Mouse (Mus musculus) neural tube, embryonic 11.5 days (tissue): ENCODE data around the gene Klf16. TPM values are rescaled to one million over a fixed set of nuclear protein-coding genes. Genes with fewer than 3 reads are reported as not detected.

Experiments
- ATAC-seq: fragments of 200-750 bp; cut with Nextera tagmentation; 2 replicates; pipeline ENCODE4 v1.8.0; 2017; ENCODE audit warnings: moderate number of reproducible peaks, mild to moderate bottlenecking, moderate TSS enrichment, moderate library complexity; ENCODE audit not compliant: insufficient read depth, low FRiP score, low TSS enrichment
- DNase-seq: peaks from one replicate; pipeline ENCODE4 v3.0.0-alpha.2; 2015; ENCODE audit warnings: low spot score
- H3K27ac ChIP-seq: fragments of 300-500 bp; sonication (generic); 2 replicates; pipeline ENCODE4 v1.5.1; 2014; ENCODE audit warnings: low read depth, mild to moderate bottlenecking, low read length
- H3K27me3 ChIP-seq: fragments of 300-500 bp; sonication (generic); 2 replicates; pipeline ENCODE4 v1.6.1; 2014; ENCODE audit warnings: mild to moderate bottlenecking, low read length, mixed read lengths; ENCODE audit not compliant: control insufficient read depth, insufficient read depth
- H3K36me3 ChIP-seq: fragments of 300-500 bp; sonication (generic); 2 replicates; pipeline ENCODE4 v1.6.1; 2014; ENCODE audit warnings: mild to moderate bottlenecking, low read length, moderate library complexity, mixed read lengths; ENCODE audit not compliant: control insufficient read depth, insufficient read depth
- H3K4me1 ChIP-seq: fragments of 300-500 bp; sonication (generic); 2 replicates; pipeline ENCODE4 v1.6.1; 2014; ENCODE audit warnings: low read length, mixed read lengths; ENCODE audit not compliant: control insufficient read depth, insufficient read depth
- H3K4me2 ChIP-seq: fragments of 300-500 bp; sonication (generic); 2 replicates; pipeline ENCODE4 v1.6.1; 2014; ENCODE audit warnings: low read depth, mild to moderate bottlenecking, moderate library complexity
- H3K4me3 ChIP-seq: fragments of 300-500 bp; sonication (generic); 2 replicates; pipeline ENCODE4 v1.5.1; 2014; ENCODE audit warnings: low read depth, low read length
- H3K9ac ChIP-seq: fragments of 300-500 bp; sonication (generic); 2 replicates; pipeline ENCODE4 v1.6.1; 2014; ENCODE audit warnings: mild to moderate bottlenecking, low read length
- H3K9me3 ChIP-seq: fragments of 300-500 bp; sonication (generic); 2 replicates; pipeline ENCODE4 v1.6.1; 2016; ENCODE audit warnings: low read length; ENCODE audit not compliant: control insufficient read depth
- WGBS: fragments of 180-500 bp; shearing (Covaris S2); extraction: QIAGEN DNeasy Blood & Tissue Kit; methylation state at CpG from one replicate; pipeline ENCODE4 v1.1.7; 2014; 5-methylcytosine and 5-hydroxymethylcytosine counted together
- polyA plus RNA-seq: library from polyadenylated mRNA; unstranded; fragments of >200 nt; fragmentation: Nextera tagmentation; extraction: Ambion mirVana; gene quantifications from 2 replicates; pipeline ENCODE4 v1.2.1, GENCODE M21; 2014

The Klf16 gene
- polyA plus RNA-seq, 1 experiment from 2014 or later, result 5.5 TPM

GRCm38 (mm10) chr10:80602698-80603325, 25.7 kb upstream of the Klf16 start, which contains the start of the genes Scamp4 and Adat3:
TSS of gene Scamp4 (plus strand) at chr10:80602872.
TSS of gene Adat3 (plus strand) at chr10:80602880.
- peak within 1 kb of the TSS; percentile 70 for H3K9ac ChIP-seq
- WGBS, result under 1% methylated on average over 54 of the region's 54 CpGs
- H3K4me1 ChIP-seq, result peaks cover 8% of the 10 kb centered on the region
- DNase-seq (peak; percentile 96), ATAC-seq (peak; percentile 94)
- peaks cover 9% of the 10 kb centered on the region for H3K36me3 ChIP-seq
- no peaks in the 10 kb centered on the region for H3K9me3 ChIP-seq
- H3K27ac ChIP-seq, result peak within 1 kb of the TSS; percentile 78
- peak within 1 kb of the TSS; percentile 97 for H3K4me2 ChIP-seq
- H3K27me3 ChIP-seq, result no peaks in the 10 kb centered on the region
- peak within 1 kb of the TSS; percentile 56 for H3K4me3 ChIP-seq

GRCm38 (mm10) chr10:80596318-80596717, 19.2 kb upstream of the Klf16 start:
- no peak overlapping the region for H3K27ac ChIP-seq
- no peak overlapping the region for H3K4me3 ChIP-seq
- H3K9me3 ChIP-seq, result no peaks in the 10 kb centered on the region
- no peak overlapping the region for H3K4me2 ChIP-seq
- 55% methylated on average over 4 of the region's 4 CpGs for WGBS
- no peaks in the 10 kb centered on the region for H3K36me3 ChIP-seq
- no peak overlapping the region for H3K9ac ChIP-seq
- no peaks in the 10 kb centered on the region for H3K4me1 ChIP-seq
- ATAC-seq (no peak), DNase-seq (no peak)
- H3K27me3 ChIP-seq, result no peaks in the 10 kb centered on the region

GRCm38 (mm10) chr10:80589879-80590854, 13.0 kb upstream of the Klf16 start, which contains the start of gene Abhd17a:
TSS of gene Abhd17a (minus strand) at chr10:80590341.
- peak; percentile 94 for ATAC-seq

GRCm38 (mm10) chr10:80589127-80589878, 12.2 kb upstream of the Klf16 start:
- Histone ChIP-seq H3K27me3 (no peaks in the 10 kb centered on the region), H3K4me1 (peaks cover 14% of the 10 kb centered on the region), H3K27ac (no peak overlapping the region), H3K4me3 (peak overlapping the region; percentile 83), H3K4me2 (peak overlapping the region; percentile 82), H3K9ac (peak overlapping the region; percentile 87), H3K36me3 (peaks cover 2% of the 10 kb centered on the region), H3K9me3 (no peaks in the 10 kb centered on the region)
- DNase-seq (no peak), ATAC-seq (no peak)
- WGBS, result 19% methylated on average over 12 of the region's 12 CpGs

More at GRCm38 (mm10) chr10:80589879-80590854, 13.0 kb upstream of the Klf16 start, which contains the start of gene Abhd17a:
- Histone ChIP-seq H3K27ac (0 out of 2 replicates have a peak within 1 kb of the TSS, but pooled peaks have one; percentile 36), H3K4me1 (peaks cover 14% of the 10 kb centered on the region), H3K36me3 (peaks cover 2% of the 10 kb centered on the region), H3K4me2 (peak within 1 kb of the TSS; percentile 82), H3K4me3 (peak within 1 kb of the TSS; percentile 83), H3K9me3 (no peaks in the 10 kb centered on the region), H3K27me3 (no peaks in the 10 kb centered on the region), H3K9ac (peak within 1 kb of the TSS; percentile 87)
- DNase-seq, result peak; percentile 97
- WGBS, result under 1% methylated on average over 65 of the region's 73 CpGs

GRCm38 (mm10) chr10:80587305-80587657, 10.2 kb upstream of the Klf16 start:
- no peaks in the 10 kb centered on the region for H3K27me3 ChIP-seq
- H3K36me3 ChIP-seq, result peaks cover 2% of the 10 kb centered on the region
- WGBS, result 56% methylated on average over 3 of the region's 4 CpGs
- ATAC-seq (no peak), DNase-seq (peak; percentile 37)
- H3K27ac ChIP-seq, result 0 out of 2 replicates have a peak overlapping the region, but pooled peaks have one; percentile 42
- H3K9ac ChIP-seq, result no peak overlapping the region; the same call in 1 of the 2 replicates
- H3K4me2 ChIP-seq, result no peak overlapping the region
- no peaks in the 10 kb centered on the region for H3K9me3 ChIP-seq
- peaks cover 14% of the 10 kb centered on the region for H3K4me1 ChIP-seq
- H3K4me3 ChIP-seq, result no peak overlapping the region

GRCm38 (mm10) chr10:80586407-80587304, 9.5 kb upstream of the Klf16 start:
- peaks cover 2% of the 10 kb centered on the region for H3K36me3 ChIP-seq
- ATAC-seq, result no peak

GRCm38 (mm10) chr10:80585581-80585980, 8.5 kb upstream of the Klf16 start:
- Histone ChIP-seq H3K9me3 (no peaks in the 10 kb centered on the region), H3K4me3 (0 out of 2 replicates have a peak overlapping the region, but pooled peaks have one; percentile 6), H3K36me3 (peaks cover 2% of the 10 kb centered on the region), H3K4me1 (peaks cover 14% of the 10 kb centered on the region), H3K9ac (no peak overlapping the region), H3K27ac (no peak overlapping the region), H3K27me3 (no peaks in the 10 kb centered on the region), H3K4me2 (no peak overlapping the region)
- ATAC-seq (no peak), DNase-seq (no peak)
- 92% methylated on average over 8 of the region's 8 CpGs for WGBS

More at GRCm38 (mm10) chr10:80586407-80587304, 9.5 kb upstream of the Klf16 start:
- H3K4me1 ChIP-seq, result peaks cover 14% of the 10 kb centered on the region
- H3K27me3 ChIP-seq, result no peaks in the 10 kb centered on the region
- H3K4me3 ChIP-seq, result no peak overlapping the region; the same call in 1 of the 2 replicates
- no peak overlapping the region; the same call in 1 of the 2 replicates for H3K9ac ChIP-seq
- DNase-seq, result no peak
- H3K9me3 ChIP-seq, result no peaks in the 10 kb centered on the region
- no peak overlapping the region for H3K4me2 ChIP-seq
- H3K27ac ChIP-seq, result peak overlapping the region; percentile 42; the same call in 1 of the 2 replicates
- WGBS, result 99% methylated on average over 35 of the region's 51 CpGs
